ENCODE assay signal across 8 mouse cellular contexts in genomic region chr8:119064523-119064922, GRCm38 (mm10).
DNase-seq lines count a peak whose midpoint lies in the region; ATAC-seq and TF ChIP-seq lines count a peak whose summit lies in the region.

No protein-coding gene starts in this region.

- TF ChIP-seq CTCF in heart, adult 2 months (IDR thresholded peaks at IDR 0.05), result peak; percentile 95
- peak; percentile 76 for TF ChIP-seq CTCF in liver, postnatal 0 days (IDR thresholded peaks at IDR 0.05; ENCODE audit: low read depth)

- DNase-seq in heart, adult 2 months, result peak; percentile 33 to 64
- no peak for DNase-seq in heart, postnatal 25 days (ENCODE audit: low spot score)
- peak; percentile 48 for DNase-seq in A20 (ENCODE audit: low read depth, low spot score)
- DNase-seq in adrenal gland, postnatal 14 days, result peak; percentile 60
- DNase-seq in embryo, embryonic 11.5 days (ENCODE audit: low read depth, low spot score), result peak; percentile 51
- peak; percentile 46 for DNase-seq in liver, postnatal 0 days
- DNase-seq in skeletal muscle tissue, adult 2 months (ENCODE audit: low read depth, low spot score), result peak; percentile 15

- 0 out of 2 replicates have a peak, but pooled peaks have one; percentile 45 for TF ChIP-seq EP300 in heart, adult 2 months (IDR thresholded peaks at IDR 0.05; ENCODE audit: insufficient read depth, low read depth, low read length)
- TF ChIP-seq EP300 in liver, postnatal 0 days (IDR thresholded peaks at IDR 0.05; ENCODE audit: low read depth), result no peak

- H3K27ac ChIP-seq in heart, adult 2 months, result no peak overlapping the region
- H3K27ac ChIP-seq in kidney, embryonic 15.5 days, result no peak overlapping the region
- H3K27ac ChIP-seq in liver, postnatal 0 days (ENCODE audit: low read depth), result no peak overlapping the region

- no peak overlapping the region for H3K9ac ChIP-seq in heart, adult 2 months (ENCODE audit: low read depth, low read length)
- no peak overlapping the region for H3K9ac ChIP-seq in kidney, embryonic 15.5 days
- H3K9ac ChIP-seq in liver, postnatal 0 days (replicated peaks), result no peak overlapping the region

- no peak for ATAC-seq in kidney, embryonic 15.5 days (replicated peaks; ENCODE audit: low FRiP score)
- no peak for ATAC-seq in liver, postnatal 0 days

- no peak for TF ChIP-seq POLR2A in heart, adult 2 months (IDR thresholded peaks at IDR 0.05; ENCODE audit: insufficient read depth, low read depth, low read length)

- no peaks in the 10 kb centered on the region for H3K79me2 ChIP-seq in heart, adult 2 months (replicated peaks; ENCODE audit: control insufficient read depth, insufficient read depth, low read length)

- no peaks in the 10 kb centered on the region for H3K4me1 ChIP-seq in heart, adult 2 months (ENCODE audit: control insufficient read depth, insufficient read depth, low read length)
- 0 out of 2 replicates have a peak, but pooled peaks cover 3% of the 10 kb centered on the region for H3K4me1 ChIP-seq in kidney, embryonic 15.5 days
- no peaks in the 10 kb centered on the region for H3K4me1 ChIP-seq in liver, postnatal 0 days (ENCODE audit: insufficient read depth)

- intact Hi-C loops in heart, adult 2 months (cut with DNase I), result loop anchor here (2.0 to 10.0 kb wide), 4 partner anchors 212 to 1440 kb away; partner anchors contain the start of gene Cdh13
- intact Hi-C loops in heart, postnatal 25 days (cut with DNase I), result loop anchor here (2.0 to 10.0 kb wide), 5 partner anchors 210 to 1437 kb away; partner anchors contain the start of gene Cdh13

- H3K4me3 ChIP-seq in heart, adult 2 months, result no peak overlapping the region
- no peak overlapping the region for H3K4me3 ChIP-seq in kidney, embryonic 15.5 days (replicated peaks)
- no peak overlapping the region for H3K4me3 ChIP-seq in liver, postnatal 0 days (ENCODE audit: low read depth, low read length)

- 13% methylated on average over 11 of the region's 11 CpGs for WGBS in heart, adult 2 months
- WGBS in kidney, embryonic 15.5 days, result 18% methylated on average over 11 of the region's 11 CpGs
- 18% methylated on average over 11 of the region's 11 CpGs for WGBS in liver, postnatal 0 days (ENCODE audit: insufficient replicate concordance)

- H3K27me3 ChIP-seq in heart, adult 2 months (ENCODE audit: control insufficient read depth, insufficient read depth, low read length), result no peaks in the 10 kb centered on the region
- H3K27me3 ChIP-seq in kidney, embryonic 15.5 days, result no peaks in the 10 kb centered on the region; the same call in 1 of the 2 replicates
- H3K27me3 ChIP-seq in liver, postnatal 0 days (ENCODE audit: insufficient read depth, low read length), result no peaks in the 10 kb centered on the region

- H3K9me3 ChIP-seq in kidney, embryonic 15.5 days (replicated peaks), result no peaks in the 10 kb centered on the region
- no peaks in the 10 kb centered on the region for H3K9me3 ChIP-seq in liver, postnatal 0 days (ENCODE audit: low read length)

- peak overlapping the region; percentile 25; the same call in 1 of the 2 replicates for H3K4me2 ChIP-seq in kidney, embryonic 15.5 days
- no peak overlapping the region for H3K4me2 ChIP-seq in liver, postnatal 0 days (ENCODE audit: low read depth, low read length)

- H3K36me3 ChIP-seq in heart, adult 2 months (ENCODE audit: control insufficient read depth, insufficient read depth, low read length), result no peaks in the 10 kb centered on the region
- no peaks in the 10 kb centered on the region for H3K36me3 ChIP-seq in kidney, embryonic 15.5 days
- no peaks in the 10 kb centered on the region for H3K36me3 ChIP-seq in liver, postnatal 0 days (replicated peaks; ENCODE audit: insufficient read depth, low read length)
